Mouse (Mus musculus) hindlimb bud, embryonic 11.5 days (tissue): ENCODE data around the gene A030005K14Rik.

Experiments
- DNase-seq: peaks from one replicate; pipeline ENCODE4 v3.0.0-alpha.2; 2012; ENCODE audit warnings: low read depth, low spot score; ENCODE audit errors: extremely low spot score

Gene A030005K14Rik

GRCm38 (mm10) chr1:83036892-83037667, 22.1 kb downstream of the A030005K14Rik start:
- no peak for DNase-seq

- no peak for DNase-seq
Measured at GRCm38 (mm10) chr1:83034509-83034908, 24.7 kb downstream of the A030005K14Rik start.

DNA sequence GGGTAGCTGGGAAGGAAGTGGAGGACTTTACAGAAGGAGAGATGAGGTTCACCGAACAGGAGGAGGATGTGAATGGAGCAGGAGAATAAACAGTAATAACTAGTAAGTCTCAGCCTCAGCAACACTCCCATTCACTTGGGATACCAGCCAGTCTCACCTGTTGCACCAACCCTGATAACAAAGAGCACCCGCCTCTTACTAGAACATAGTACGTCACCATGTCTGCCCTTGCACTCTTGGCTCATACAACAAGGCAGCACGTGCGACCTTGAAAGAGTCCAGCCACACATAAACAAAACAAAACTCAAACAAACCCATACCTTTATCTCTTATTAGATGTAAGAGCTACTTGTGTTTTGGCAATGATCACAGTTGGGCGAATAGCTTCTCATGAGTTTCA, 26.7 kb downstream of the A030005K14Rik start:
- DNase-seq = no peak

DNA sequence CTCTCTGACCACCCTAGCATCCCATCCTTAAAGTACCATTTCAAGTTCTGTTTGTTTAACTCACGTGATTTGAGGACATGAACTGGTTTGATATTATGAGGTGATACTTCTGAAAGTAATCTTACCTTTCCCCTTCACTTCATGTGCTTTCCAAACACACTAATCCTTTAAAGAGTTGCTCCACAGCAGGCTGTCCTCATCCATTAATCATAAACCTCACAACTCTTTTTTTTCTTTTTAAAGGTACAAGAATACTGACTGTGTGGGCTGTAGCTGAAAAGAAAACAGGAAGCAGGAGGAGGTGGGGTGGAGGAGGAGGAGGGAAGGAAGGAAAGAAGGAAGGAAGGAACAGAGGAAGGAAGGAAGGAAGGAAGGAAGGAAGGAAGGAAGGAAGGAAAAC, 27.2 kb downstream of the A030005K14Rik start:
- DNase-seq = no peak

DNA sequence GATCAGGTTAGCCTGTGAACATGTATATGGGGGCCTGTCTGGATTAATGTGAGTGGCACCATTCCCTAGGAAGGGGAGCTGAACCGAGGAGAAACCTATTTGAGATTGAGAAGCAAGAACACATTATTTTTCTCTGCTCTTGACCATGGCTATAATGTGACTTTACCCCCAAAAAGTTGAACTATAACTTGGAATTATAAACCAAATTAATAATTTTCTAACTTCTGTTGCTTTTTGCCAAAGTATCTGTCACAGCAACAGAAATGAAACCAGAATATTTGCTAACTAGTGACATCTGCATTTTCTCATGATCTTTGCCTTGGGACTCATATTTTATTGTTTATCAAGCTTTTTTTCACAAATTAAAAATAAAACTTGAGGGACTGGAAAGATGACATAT, 42.6 kb downstream of the A030005K14Rik start:
- no peak for DNase-seq

DNA sequence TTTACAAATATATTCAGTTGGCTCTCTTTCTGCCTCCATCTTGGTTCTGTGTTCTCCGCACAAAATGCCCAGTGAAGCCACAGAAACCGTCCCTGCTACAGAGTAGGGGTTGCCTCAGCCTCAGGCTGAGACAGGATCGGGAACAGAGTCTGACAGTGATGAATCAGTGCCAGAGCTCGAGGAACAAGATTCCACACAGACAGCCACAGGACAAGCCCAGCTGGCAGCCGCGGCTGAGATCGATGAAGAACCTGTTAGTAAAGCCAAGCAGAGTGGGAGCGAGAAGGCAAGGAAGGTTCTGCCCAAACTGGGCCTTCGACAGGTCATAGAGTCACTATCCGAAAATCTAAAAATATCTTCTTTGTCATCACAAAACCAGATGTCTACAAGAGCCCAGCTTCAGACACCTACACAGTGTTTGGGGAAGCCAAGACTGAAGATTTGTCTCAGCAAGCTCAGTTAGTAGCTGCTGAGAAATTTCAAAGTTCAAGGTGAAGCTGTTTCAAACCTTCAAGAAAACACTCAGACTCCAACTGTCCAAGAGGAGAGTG, 43.8 kb downstream of the A030005K14Rik start:
- DNase-seq = no peak

DNA sequence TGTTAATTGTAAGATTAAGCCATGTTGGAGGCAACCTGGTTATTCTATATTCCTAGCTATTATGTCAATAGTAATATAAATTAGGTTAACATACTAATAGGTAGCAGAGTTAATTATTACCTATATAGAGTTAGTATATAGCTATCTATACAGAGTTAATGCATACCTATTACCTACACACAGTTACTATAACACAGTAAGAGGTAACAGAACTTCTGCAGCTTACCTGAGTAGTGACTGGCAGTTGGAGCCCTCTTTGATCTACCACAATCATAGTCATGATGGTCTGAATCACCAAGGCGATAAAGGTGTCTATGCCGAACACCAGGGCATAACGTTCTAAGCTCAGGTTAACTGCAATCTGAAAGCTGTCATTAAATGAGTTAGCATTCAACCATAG, 44.7 kb downstream of the A030005K14Rik start:
- DNase-seq = no peak
